In genomic region chr7:114616759-114617158, GRCm38 (mm10) we compare ENCODE assay signal across 12 mouse cellular contexts.
"Had no signal": no experiment of that assay in that cellular context is flagged by ENCODE, and none has a peak within 500 bp of the region (broad histone marks: within the 10 kb centered on the region; RNA-seq: fewer than 3 reads in every experiment).

No protein-coding gene starts in this region.

- ATAC-seq: midbrain, embryonic 15.5 days had no signal

- H3K4me3 ChIP-seq: layer of hippocampus, adult 2 months; limb, embryonic 13.5 days; midbrain, embryonic 10.5 days; midbrain, embryonic 15.5 days had no signal

- DNase-seq: kidney, adult 18-20 months; kidney, postnatal 10 days; kidney, postnatal 4 days; left cerebral cortex, postnatal 4 days; lung, embryonic 14.5 days; lung, postnatal 10 days; lung, postnatal 4 days; right cerebral cortex, postnatal 14 days had no signal

- H3K9me3 ChIP-seq: limb, embryonic 13.5 days; midbrain, embryonic 10.5 days; midbrain, embryonic 15.5 days had no signal

- H3K27me3 ChIP-seq: limb, embryonic 13.5 days; midbrain, embryonic 15.5 days had no signal

- H3K4me1 ChIP-seq: limb, embryonic 13.5 days; midbrain, embryonic 10.5 days; midbrain, embryonic 15.5 days had no signal

- H3K36me3 ChIP-seq: limb, embryonic 13.5 days; midbrain, embryonic 10.5 days; midbrain, embryonic 15.5 days had no signal
